Mouse (Mus musculus) layer of hippocampus, adult 11-12 months (tissue): ENCODE measurements around the gene Lrrc32.

Source experiments
- DNase-seq: peaks from one replicate; pipeline ENCODE4 v3.0.0; 2022; ENCODE audit warnings: low spot score

Gene Lrrc32

GRCm38 (mm10) chr7:98488398-98489130, 519 bp upstream of the Lrrc32 start:
- DNase-seq = no peak

- peak; percentile 54 for DNase-seq
These were observed 571 bp downstream of the Lrrc32 start for GRCm38 (mm10) chr7:98489623-98490084.

- DNase-seq = no peak
These were observed 1.2 kb downstream of the Lrrc32 start for GRCm38 (mm10) chr7:98490328-98490727.

DNA sequence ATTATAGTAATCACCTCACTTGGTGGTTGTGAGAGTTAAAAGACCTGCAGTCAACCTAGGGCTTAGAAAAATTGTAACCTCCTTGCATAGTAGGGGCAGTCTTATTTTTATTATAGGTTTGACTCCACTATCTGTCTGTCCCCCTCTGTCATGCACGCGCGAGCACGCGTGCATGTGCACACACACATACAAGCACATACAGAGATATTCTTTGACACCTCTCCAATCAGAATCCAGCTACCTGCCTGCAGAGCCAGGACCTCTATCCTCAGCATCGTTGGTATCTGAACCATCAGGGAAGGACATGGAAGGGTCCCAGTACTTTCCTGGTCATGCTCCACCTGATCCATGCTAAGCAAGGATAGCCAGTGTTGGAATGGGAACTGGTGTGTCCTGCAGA, 1.8 kb downstream of the Lrrc32 start:
- no peak for DNase-seq

DNA sequence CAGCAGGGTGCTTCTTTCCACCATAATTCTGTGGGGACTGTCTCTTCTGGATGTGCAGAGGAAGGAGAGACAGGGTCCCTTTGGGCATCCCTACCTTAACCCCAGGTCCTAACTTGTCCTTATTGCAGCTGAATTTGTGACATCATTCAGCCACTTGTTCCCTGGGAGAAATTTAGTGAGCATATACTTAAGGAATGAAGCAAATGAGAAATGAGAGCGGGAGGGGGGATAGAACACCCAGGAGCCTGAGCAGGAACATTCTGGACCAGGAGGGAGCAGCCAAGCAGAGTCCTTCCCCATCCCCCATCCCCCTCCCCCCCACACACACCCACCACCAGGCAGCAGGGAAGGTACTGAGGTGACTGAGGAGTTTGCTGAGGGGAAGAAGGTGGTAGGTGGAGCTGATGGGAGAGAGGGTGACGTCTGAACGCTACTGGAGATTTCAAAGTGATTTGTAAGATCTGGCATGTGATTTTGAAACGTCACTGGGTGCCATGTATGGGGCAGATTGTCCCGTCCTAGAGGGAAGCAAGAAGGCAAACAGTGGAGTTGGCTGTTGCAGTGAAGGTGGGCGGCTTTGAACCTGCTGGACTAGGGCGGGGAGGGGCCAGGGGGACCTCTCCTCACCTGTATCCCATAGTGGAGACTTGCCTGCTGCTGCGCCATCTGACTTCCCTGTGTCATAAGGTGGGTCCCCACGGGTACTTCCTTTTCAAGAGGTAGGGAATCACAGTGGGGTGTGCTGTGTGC, 2.5 kb downstream of the Lrrc32 start:
- no peak for DNase-seq

DNA sequence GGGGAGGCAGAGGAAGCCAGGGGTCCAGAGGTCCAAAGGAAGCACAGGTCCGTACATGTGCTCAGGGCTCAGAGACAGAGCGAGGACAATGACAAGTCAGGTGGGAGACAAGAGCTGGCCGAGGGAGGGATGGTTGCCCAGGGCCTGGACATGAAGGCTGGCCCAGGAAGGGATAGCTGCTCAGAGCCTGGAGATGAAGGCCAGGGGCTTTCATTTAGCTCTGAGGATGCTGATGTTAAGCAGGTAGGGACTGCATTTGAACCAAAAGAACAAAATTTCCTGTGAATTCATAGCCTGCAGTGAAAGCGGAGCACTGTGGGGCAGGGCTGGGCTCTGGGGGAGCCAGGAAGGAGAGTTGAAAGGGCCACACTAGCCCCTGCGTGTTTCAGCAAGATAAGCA, 3.2 kb downstream of the Lrrc32 start:
- no peak for DNase-seq

GRCm38 (mm10) chr7:98493307-98493706, 4.2 kb downstream of the Lrrc32 start:
- no peak for DNase-seq

GRCm38 (mm10) chr7:98493901-98494480, 4.9 kb downstream of the Lrrc32 start:
- no peak for DNase-seq

- DNase-seq = no peak
These were observed 6.5 kb downstream of the Lrrc32 start for GRCm38 (mm10) chr7:98495591-98495990.

GRCm38 (mm10) chr7:98497451-98497850, 8.4 kb downstream of the Lrrc32 start:
- DNase-seq = no peak

DNA sequence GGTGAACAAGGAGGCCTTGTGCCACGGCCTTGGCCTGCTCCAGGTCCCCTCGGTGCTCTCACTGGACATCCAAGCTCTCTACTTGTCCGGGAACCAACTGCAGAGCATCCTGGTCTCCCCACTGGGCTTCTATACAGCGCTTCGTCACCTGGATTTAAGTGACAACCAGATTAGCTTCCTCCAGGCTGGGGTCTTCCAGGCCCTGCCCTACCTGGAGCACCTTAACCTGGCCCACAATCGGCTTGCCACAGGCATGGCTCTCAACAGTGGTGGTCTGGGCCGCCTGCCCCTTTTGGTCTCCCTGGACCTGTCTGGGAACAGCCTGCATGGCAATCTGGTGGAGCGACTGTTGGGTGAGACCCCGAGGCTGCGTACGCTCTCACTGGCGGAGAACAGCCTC, 9.0 kb downstream of the Lrrc32 start:
- no peak for DNase-seq

- no peak for DNase-seq
These were observed 9.8 kb downstream of the Lrrc32 start for GRCm38 (mm10) chr7:98498656-98499560.

DNA sequence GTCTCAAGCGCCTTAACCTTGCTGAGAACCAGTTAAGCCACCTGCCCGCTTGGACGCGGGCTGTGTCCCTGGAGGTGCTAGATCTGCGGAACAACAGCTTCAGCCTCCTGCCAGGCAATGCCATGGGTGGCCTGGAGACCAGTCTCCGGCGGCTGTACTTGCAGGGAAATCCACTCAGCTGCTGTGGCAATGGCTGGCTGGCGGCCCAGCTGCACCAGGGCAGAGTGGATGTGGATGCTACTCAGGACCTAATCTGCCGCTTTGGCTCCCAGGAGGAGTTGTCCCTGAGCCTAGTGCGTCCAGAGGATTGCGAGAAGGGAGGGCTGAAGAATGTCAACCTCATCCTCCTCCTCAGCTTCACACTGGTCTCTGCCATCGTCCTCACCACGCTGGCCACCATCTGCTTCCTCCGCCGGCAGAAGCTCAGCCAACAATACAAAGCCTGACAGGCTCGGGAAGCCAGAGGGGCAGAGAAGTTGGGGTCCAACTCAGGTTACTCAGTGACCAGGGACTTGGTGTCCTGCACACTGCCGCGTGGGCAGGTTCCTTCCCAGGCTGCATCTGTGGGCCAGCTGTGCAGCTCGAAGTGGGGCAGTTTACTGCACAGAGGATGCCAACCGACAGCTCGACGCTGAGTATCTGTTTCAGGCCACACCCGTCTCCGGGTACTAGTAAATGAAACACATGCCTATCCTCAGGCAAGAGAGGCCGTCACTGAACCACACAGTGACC, 10.6 kb downstream of the Lrrc32 start:
- DNase-seq = no peak

DNA sequence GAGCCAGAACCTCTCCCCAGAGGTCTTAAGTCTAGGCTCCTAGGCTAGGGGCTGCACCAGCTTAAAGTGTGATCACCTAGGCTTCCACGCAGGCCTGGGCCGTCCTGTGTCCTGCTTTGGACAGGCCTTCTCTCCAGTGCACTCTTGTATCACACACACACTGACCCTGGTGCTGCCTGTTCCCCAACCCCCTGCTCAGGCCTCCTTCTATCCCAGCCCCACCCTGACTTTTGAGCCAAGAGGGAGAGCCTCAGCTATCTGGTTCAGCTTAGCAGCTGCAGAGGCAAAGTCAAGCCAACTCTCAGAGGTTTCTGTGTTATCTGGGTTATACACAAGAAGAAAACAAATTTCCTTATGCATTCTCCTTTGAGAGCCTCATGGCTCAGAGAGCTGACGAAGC, 11.4 kb downstream of the Lrrc32 start:
- DNase-seq = no peak

GRCm38 (mm10) chr7:98501078-98501477, 12.0 kb downstream of the Lrrc32 start:
- DNase-seq = no peak

DNA sequence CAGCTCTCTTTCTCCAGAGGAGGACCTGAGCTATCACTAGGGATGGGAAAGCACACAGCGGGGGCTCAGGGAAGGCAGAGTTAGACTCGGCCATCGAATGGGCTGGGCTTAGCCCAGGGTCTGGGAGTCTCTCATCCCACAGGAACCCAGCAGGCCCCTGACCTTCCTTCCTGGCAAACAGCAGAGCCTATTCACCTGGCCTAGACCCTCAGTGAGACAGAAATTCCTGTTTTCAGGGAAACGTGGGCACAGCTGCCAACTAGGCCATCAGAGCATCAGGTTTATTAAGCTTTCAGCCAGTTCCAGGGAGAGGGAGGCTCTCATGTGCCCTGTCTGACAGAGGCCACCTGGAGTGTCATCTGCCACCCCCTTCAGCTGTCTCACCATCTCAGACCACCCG, 13.8 kb downstream of the Lrrc32 start:
- DNase-seq = no peak

DNA sequence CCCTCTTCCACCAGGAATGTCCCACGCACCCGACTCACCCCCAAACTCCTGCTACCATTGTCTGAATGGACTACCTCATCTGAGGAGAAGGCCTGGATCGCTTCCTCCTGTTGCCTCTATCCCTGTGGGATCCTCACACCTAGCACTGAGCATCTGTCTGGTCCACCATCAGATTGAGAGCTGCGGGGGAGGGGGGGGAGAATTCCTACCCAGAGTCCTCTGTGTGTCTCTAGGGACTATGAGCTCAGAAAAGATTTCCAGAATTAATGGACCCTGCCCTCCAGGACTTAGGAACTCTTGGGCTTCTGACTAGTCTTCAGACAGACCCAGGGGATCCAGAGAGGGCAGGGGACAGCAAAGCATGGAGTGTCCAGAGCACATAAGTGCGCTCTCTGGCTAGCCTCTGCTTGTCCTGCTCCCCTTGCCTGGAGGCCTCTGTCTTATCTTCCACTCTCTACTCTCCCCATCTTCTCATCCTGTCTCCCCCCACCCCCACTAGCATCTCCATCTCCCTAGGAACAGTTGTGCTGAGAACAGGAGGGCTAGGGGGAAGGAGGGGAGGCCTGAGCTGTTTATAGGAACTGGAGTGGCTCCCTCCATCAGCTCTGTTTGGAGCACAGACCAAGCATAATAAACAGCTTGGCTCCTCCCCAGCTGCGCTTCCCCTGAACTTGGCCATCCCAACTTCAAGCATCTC, 15.0 kb downstream of the Lrrc32 start:
- DNase-seq = no peak

DNA sequence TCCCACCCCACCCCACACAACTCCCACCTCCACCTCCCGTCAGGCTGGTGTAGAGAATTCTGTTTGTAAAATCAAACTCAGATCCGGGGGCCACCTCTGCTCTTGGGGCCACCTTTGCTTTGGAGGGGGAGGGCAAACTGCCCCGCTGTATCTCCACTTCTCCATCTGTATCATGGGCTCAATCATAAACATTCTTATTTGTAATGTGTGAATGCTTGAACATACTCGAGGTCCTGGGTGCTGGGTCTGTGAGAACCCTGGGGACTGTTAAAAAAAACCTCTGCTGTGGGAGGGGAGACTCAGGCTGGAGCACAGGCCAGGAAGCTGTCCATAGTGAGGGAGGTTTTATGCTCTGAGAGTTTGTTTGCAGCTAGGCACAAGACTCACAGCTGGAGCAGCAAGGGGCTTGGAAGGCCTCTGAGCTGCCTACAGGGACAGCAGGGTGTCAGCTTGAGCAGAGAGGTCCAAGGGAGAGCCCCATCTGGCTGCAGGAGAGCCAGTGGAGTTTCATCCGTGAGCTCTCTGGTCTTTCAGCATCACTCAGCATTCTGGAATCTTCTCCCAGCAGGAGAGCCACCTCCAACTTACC, 15.7 kb downstream of the Lrrc32 start:
- no peak for DNase-seq

- DNase-seq = no peak
These were observed 16.6 kb downstream of the Lrrc32 start for GRCm38 (mm10) chr7:98505664-98506063.
